Mouse (Mus musculus) Patski (cell line): Measurements from ENCODE around the gene March10. TPM values are rescaled to one million over a fixed set of nuclear protein-coding genes. Genes with fewer than 3 reads are reported as not detected.

Experiments used
- ATAC-seq: fragments of 100-300 bp; one replicate; pipeline ENCODE4 v1.8.0; 2021
- CTCF ChIA-PET: fragments of 350-600 bp; sonication (Branson Sonifier 250); formaldehyde crosslinking; loops from one replicate; lab custom pipeline; 2022; ENCODE audit warnings: inconsistent platforms; lab: Charles Lee
- POLR2A ChIA-PET: fragments of 350-600 bp; sonication (Branson Sonifier 250); formaldehyde crosslinking; loops from one replicate; lab custom pipeline; 2022; ENCODE audit warnings: antibody characterized with exemption, inconsistent platforms; lab: Charles Lee
- DNase-seq: peaks from one replicate; pipeline ENCODE4 v3.0.0-alpha.2; 2011; ENCODE audit warnings: low read depth, low spot score
- H3K27me3 ChIP-seq: fragments of 371-371 bp; one replicate; pipeline ENCODE4 v1.5.1; 2021
- CTCF ChIP-seq: fragments of 100-300 bp; IDR thresholded peaks from one replicate; pipeline ENCODE4 v1.5.1; 2021
- in situ Hi-C: fragments of 300-500 bp; cut with MboI; formaldehyde crosslinking; loops from 3 replicates; pipeline ENCODE4 v1.11.1; 2018; ENCODE audit warnings: low pct_unique_long_range_greater_than_20kb, mixed read lengths
- polyA plus RNA-seq: library from polyadenylated mRNA; unstranded; gene quantifications from one replicate; pipeline ENCODE4 v1.2.3, GENCODE M21; 2021

March10 gene
- polyA plus RNA-seq, 1 experiment from 2014 or later, result 0.06 TPM

GRCm38 (mm10) chr11:105484993-105485392, 28.5 kb upstream of the March10 start:
- no peaks in the 10 kb centered on the region for H3K27me3 ChIP-seq
- ATAC-seq (no peak), DNase-seq (no peak)
- in situ Hi-C loops, result no loop called here
- POLR2A ChIA-PET, result no interaction called here
- CTCF ChIA-PET, result no interaction called here
- TF ChIP-seq CTCF, result no peak

GRCm38 (mm10) chr11:105482747-105483146, 26.2 kb upstream of the March10 start:
- ChIA-PET CTCF (no interaction called here), POLR2A (no interaction called here)
- H3K27me3 ChIP-seq, result no peaks in the 10 kb centered on the region
- DNase-seq (no peak), ATAC-seq (no peak)
- in situ Hi-C loops, result no loop called here
- TF ChIP-seq CTCF, result no peak

- H3K27me3 ChIP-seq, result no peaks in the 10 kb centered on the region
- CTCF ChIA-PET, result no interaction called here
- no peak for TF ChIP-seq CTCF
- ATAC-seq, result no peak
- POLR2A ChIA-PET, result no interaction called here
- no peak for DNase-seq
- in situ Hi-C loops, result no loop called here
Measured at GRCm38 (mm10) chr11:105474746-105475145, 18.2 kb upstream of the March10 start.

DNA sequence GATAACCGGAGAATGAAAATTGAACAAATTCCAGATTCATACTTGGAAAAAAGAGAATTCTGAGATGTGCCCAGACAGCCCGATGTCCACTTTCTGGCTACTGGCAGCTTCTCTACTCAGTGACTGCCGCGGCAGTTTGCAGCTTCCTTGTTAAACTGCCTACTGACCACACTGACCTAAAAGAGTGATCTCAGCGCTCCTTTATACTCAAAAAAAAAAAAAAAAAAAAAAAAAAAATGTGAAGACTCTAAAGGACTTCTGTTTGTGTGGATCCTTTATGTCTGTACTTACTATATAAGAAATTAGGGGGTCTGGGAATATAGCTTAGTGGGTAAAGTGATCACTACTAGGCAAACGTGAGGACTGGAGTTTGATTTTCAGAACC, 17.8 kb upstream of the March10 start:
- TF ChIP-seq CTCF, result no peak
- DNase-seq (no peak), ATAC-seq (no peak)
- ChIA-PET CTCF (no interaction called here), POLR2A (no interaction called here)
- no peaks in the 10 kb centered on the region for H3K27me3 ChIP-seq
- in situ Hi-C loops, result no loop called here

DNA sequence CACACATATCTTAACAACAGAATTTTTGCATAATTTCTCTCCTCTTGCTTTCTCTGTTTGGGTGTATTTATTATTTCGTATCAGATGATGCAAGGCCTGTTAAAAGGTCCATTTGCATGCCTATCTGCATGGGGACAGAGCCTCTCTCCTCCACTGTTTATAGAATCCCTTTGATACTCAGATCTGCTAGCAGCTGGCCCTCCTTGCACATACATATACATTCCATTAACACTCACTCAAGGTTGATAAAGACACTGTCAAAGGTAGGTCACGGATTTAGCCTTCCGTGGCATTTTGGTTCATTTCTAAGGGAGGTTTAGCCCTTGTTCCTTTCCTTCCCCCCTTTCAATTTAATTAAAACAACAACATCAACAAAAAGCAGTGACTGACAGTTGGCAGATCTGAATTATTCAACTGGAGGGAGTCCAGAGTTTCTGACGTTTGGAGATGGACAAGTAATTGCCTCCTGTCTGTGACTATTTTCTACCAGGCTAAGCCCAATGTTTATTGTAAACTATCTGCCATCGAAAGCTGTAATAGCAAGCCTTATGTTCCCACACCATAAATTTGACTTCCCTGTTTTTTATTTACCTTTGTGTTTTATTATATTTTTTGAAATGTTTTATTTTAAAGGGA, 17.3 kb upstream of the March10 start:
- in situ Hi-C loops, result no loop called here
- ChIA-PET POLR2A (no interaction called here), CTCF (no interaction called here)
- no peaks in the 10 kb centered on the region for H3K27me3 ChIP-seq
- ATAC-seq, result no peak
- DNase-seq, result no peak
- TF ChIP-seq CTCF, result no peak

- TF ChIP-seq CTCF, result no peak
- DNase-seq (no peak), ATAC-seq (no peak)
- POLR2A ChIA-PET, result no interaction called here
- CTCF ChIA-PET, result no interaction called here
- in situ Hi-C loops, result no loop called here
- H3K27me3 ChIP-seq, result no peaks in the 10 kb centered on the region
Measured at GRCm38 (mm10) chr11:105472610-105473009, 16.1 kb upstream of the March10 start.

GRCm38 (mm10) chr11:105470896-105471295, 14.4 kb upstream of the March10 start:
- no peak for ATAC-seq
- no peak for DNase-seq
- CTCF ChIA-PET, result no interaction called here
- no peak for TF ChIP-seq CTCF
- in situ Hi-C loops, result no loop called here
- POLR2A ChIA-PET, result no interaction called here
- H3K27me3 ChIP-seq, result no peaks in the 10 kb centered on the region

GRCm38 (mm10) chr11:105469561-105469960, 13.0 kb upstream of the March10 start:
- ChIA-PET CTCF (no interaction called here), POLR2A (no interaction called here)
- ATAC-seq, result no peak
- TF ChIP-seq CTCF, result no peak
- no peaks in the 10 kb centered on the region for H3K27me3 ChIP-seq
- in situ Hi-C loops, result no loop called here
- DNase-seq, result no peak

DNA sequence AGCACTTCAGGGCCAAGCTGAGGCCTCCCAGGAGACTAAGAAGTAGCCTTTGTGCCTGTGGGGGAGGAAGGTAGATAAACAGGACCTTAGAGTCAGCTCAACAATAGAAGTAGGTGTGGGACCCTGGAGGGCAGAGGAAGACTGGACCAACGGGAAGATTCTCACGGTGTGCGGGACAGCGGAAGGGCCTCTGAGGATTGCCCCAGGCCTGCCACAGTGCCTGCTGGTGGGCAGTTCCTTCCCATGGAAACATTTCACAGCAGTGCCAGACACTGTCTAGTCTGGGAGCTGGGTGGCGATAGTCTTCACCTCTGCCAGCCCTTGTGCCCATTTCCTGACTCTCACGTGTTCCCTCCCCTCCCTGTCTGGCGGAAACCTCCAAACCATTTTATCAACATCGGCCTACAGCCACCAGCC, 12.6 kb upstream of the March10 start:
- DNase-seq (no peak), ATAC-seq (no peak)
- TF ChIP-seq CTCF, result no peak
- POLR2A ChIA-PET, result no interaction called here
- no peaks in the 10 kb centered on the region for H3K27me3 ChIP-seq
- in situ Hi-C loops, result no loop called here
- CTCF ChIA-PET, result no interaction called here

- no peak for ATAC-seq
- TF ChIP-seq CTCF, result no peak
- ChIA-PET POLR2A (interaction anchor here (0.7 to 1.2 kb wide), 2 partner anchors 28 to 127 kb away, joined by 4 to 5 read pairs; no protein-coding TSS in a partner anchor), CTCF (interaction anchor here (1.4 kb wide), 1 partner anchor 126 kb away, joined by 3 read pairs; no protein-coding TSS in a partner anchor)
- DNase-seq, result no peak
- in situ Hi-C loops, result no loop called here
- H3K27me3 ChIP-seq, result no peaks in the 10 kb centered on the region
Measured at GRCm38 (mm10) chr11:105468436-105468835, 11.9 kb upstream of the March10 start.

- in situ Hi-C loops, result no loop called here
- H3K27me3 ChIP-seq, result no peaks in the 10 kb centered on the region
- POLR2A ChIA-PET, result interaction anchor here (0.6 to 1.2 kb wide), 5 partner anchors 20 to 450 kb away, joined by 3 to 5 read pairs (median 4); no protein-coding TSS in a partner anchor
- ATAC-seq, result no peak
- TF ChIP-seq CTCF, result no peak
- DNase-seq, result no peak
- CTCF ChIA-PET, result interaction anchor here (1.4 kb wide), 1 partner anchor 127 kb away, joined by 3 read pairs; no protein-coding TSS in a partner anchor
Measured at GRCm38 (mm10) chr11:105467816-105468215, 11.3 kb upstream of the March10 start.

- ATAC-seq (peak; percentile 90), DNase-seq (peak; percentile 84)
- no peak for TF ChIP-seq CTCF
- no peaks in the 10 kb centered on the region for H3K27me3 ChIP-seq
- ChIA-PET CTCF (interaction anchor here (1.4 kb wide), 1 partner anchor 128 kb away, joined by 3 read pairs; no protein-coding TSS in a partner anchor), POLR2A (interaction anchor here (0.6 to 1.2 kb wide), 6 partner anchors 27 to 451 kb away, joined by 3 to 5 read pairs (median 3); no protein-coding TSS in a partner anchor)
- in situ Hi-C loops, result no loop called here
Measured at GRCm38 (mm10) chr11:105467266-105467665, 10.7 kb upstream of the March10 start.
